Mouse (Mus musculus) G1E (cell line): ENCODE measurements around the gene Actl10. TPM values are rescaled to one million over a fixed set of nuclear protein-coding genes. Genes with fewer than 3 reads are reported as not detected.

Experiments
- ATAC-seq: 2 replicates; pipeline ENCODE4 v1.8.0; 2016; ENCODE audit warnings: mild to moderate bottlenecking; ENCODE audit not compliant: insufficient number of reproducible peaks, poor library complexity, low FRiP score, severe bottlenecking; ENCODE audit errors: extremely low read depth
- DNase-seq: peaks from one replicate; pipeline ENCODE4 v3.0.0; 2012; ENCODE audit warnings: low spot score
- H3K27me3 ChIP-seq: 2 replicates; pipeline ENCODE4 v1.6.1; 2012; ENCODE audit warnings: mild to moderate bottlenecking, low read length, inconsistent platforms; ENCODE audit not compliant: insufficient read depth
- H3K36me3 ChIP-seq: replicated peaks from 2 replicates; pipeline ENCODE3; 2012; ENCODE audit warnings: mild to moderate bottlenecking, inconsistent platforms
- H3K4me1 ChIP-seq: 2 replicates; pipeline ENCODE4 v1.6.1; 2012; ENCODE audit warnings: low read depth, low read length, inconsistent platforms, mixed read lengths; ENCODE audit not compliant: insufficient read depth
- H3K4me3 ChIP-seq: 2 replicates; pipeline ENCODE4 v1.5.1; 2012; ENCODE audit warnings: low read depth, mild to moderate bottlenecking, inconsistent platforms, low read length, moderate library complexity, mixed read lengths
- H3K9me3 ChIP-seq: replicated peaks from 2 replicates; pipeline ENCODE4 v1.6.1; 2012; ENCODE audit warnings: inconsistent platforms
- CTCF ChIP-seq: IDR thresholded peaks from 2 replicates; pipeline ENCODE4 v1.5.1; 2012; ENCODE audit warnings: low read depth, low read length, inconsistent platforms, mixed read lengths
- GATA1 ChIP-seq: IDR thresholded peaks from 2 replicates; pipeline ENCODE4 v1.6.1; 2012; ENCODE audit warnings: borderline replicate concordance, low read length, inconsistent platforms, mixed read lengths
- GATA2 ChIP-seq: IDR thresholded peaks from 2 replicates; pipeline ENCODE4 v1.6.1; 2012; ENCODE audit warnings: low read depth, low read length, inconsistent platforms, borderline replicate concordance
- POLR2AphosphoS5 ChIP-seq: IDR thresholded peaks from 2 replicates; pipeline ENCODE4 v1.6.1; 2012; ENCODE audit warnings: low read depth, low read length, inconsistent platforms; ENCODE audit not compliant: insufficient replicate concordance
- TAL1 ChIP-seq: conservative IDR thresholded peaks from 2 replicates; pipeline ENCODE4 v1.6.1; 2012; ENCODE audit warnings: low read depth, low read length, inconsistent platforms, mixed read lengths
- polyA plus RNA-seq: library from polyadenylated mRNA; stranded (reverse); fragments of >175 nt; gene quantifications from 2 replicates; pipeline ENCODE4 v1.2.3, GENCODE M21; 2012
- total RNA-seq, 2 experiments: library from RNA; stranded (forward) in 1 of 2; stranded (reverse) in 1 of 2; fragments of 200-1000 nt in 1 of 2; fragments of >200 nt in 1 of 2; fragmentation: Nextera tagmentation in 1 of 2; gene quantifications; 2 replicates each; pipeline ENCODE4 v1.2.3; 2014 to 2017

The Actl10 gene
- total and polyA plus RNA-seq, 3 experiments: 0.22 to 0.53 TPM; not detected in 1

GRCm38 (mm10) chr2:154521449-154521848 is 30.1 kb upstream of the Actl10 start:
- peaks cover 4% of the 10 kb centered on the region; the same call in 1 of the 2 replicates for H3K4me1 ChIP-seq
- H3K4me3 ChIP-seq: no peak overlapping the region
- DNase-seq (no peak), ATAC-seq (no peak)
- H3K9me3 ChIP-seq: no peaks in the 10 kb centered on the region
- TF ChIP-seq TAL1 (no peak), POLR2AphosphoS5 (no peak), GATA1 (no peak), CTCF (no peak), GATA2 (no peak)
- peaks cover 78% of the 10 kb centered on the region for H3K36me3 ChIP-seq
- H3K27me3 ChIP-seq: no peaks in the 10 kb centered on the region

GRCm38 (mm10) chr2:154522334-154522733 is 29.2 kb upstream of the Actl10 start:
- ATAC-seq (no peak), DNase-seq (no peak)
- H3K27me3 ChIP-seq: no peaks in the 10 kb centered on the region
- peaks cover 72% of the 10 kb centered on the region for H3K36me3 ChIP-seq
- no peaks in the 10 kb centered on the region for H3K9me3 ChIP-seq
- TF ChIP-seq POLR2AphosphoS5: no peak
- no peak for TF ChIP-seq CTCF
- TF ChIP-seq GATA1: no peak
- no peak for TF ChIP-seq GATA2
- TF ChIP-seq TAL1: no peak
- H3K4me1 ChIP-seq: peaks cover 4% of the 10 kb centered on the region; the same call in 1 of the 2 replicates
- H3K4me3 ChIP-seq: no peak overlapping the region

GRCm38 (mm10) chr2:154525285-154525684 is 26.3 kb upstream of the Actl10 start:
- Histone ChIP-seq H3K4me3 (no peak overlapping the region), H3K4me1 (peaks cover 5% of the 10 kb centered on the region; the same call in 1 of the 2 replicates), H3K9me3 (no peaks in the 10 kb centered on the region), H3K27me3 (no peaks in the 10 kb centered on the region), H3K36me3 (peaks cover 75% of the 10 kb centered on the region)
- no peak for DNase-seq
- TF ChIP-seq CTCF (no peak), POLR2AphosphoS5 (no peak), GATA1 (no peak), TAL1 (no peak), GATA2 (no peak)
- ATAC-seq: no peak

- Histone ChIP-seq H3K27me3 (no peaks in the 10 kb centered on the region), H3K4me3 (no peak overlapping the region), H3K9me3 (no peaks in the 10 kb centered on the region), H3K4me1 (peaks cover 6% of the 10 kb centered on the region; the same call in 1 of the 2 replicates), H3K36me3 (peaks cover 79% of the 10 kb centered on the region)
- ATAC-seq (no peak), DNase-seq (no peak)
- TF ChIP-seq TAL1 (no peak), CTCF (no peak), POLR2AphosphoS5 (no peak), GATA2 (no peak), GATA1 (no peak)
These were observed 25.0 kb upstream of the Actl10 start for GRCm38 (mm10) chr2:154526531-154526930.

- H3K9me3 ChIP-seq: no peaks in the 10 kb centered on the region
- ATAC-seq: no peak
- peaks cover 9% of the 10 kb centered on the region; the same call in 1 of the 2 replicates for H3K4me1 ChIP-seq
- H3K4me3 ChIP-seq: no peak overlapping the region
- DNase-seq: no peak
- peaks cover 85% of the 10 kb centered on the region for H3K36me3 ChIP-seq
- no peak for TF ChIP-seq POLR2AphosphoS5
- no peak for TF ChIP-seq CTCF
- no peak for TF ChIP-seq GATA1
- no peak for TF ChIP-seq GATA2
- TF ChIP-seq TAL1: no peak
- no peaks in the 10 kb centered on the region for H3K27me3 ChIP-seq
These were observed 18.7 kb upstream of the Actl10 start for GRCm38 (mm10) chr2:154532888-154533287.

- H3K9me3 ChIP-seq: no peaks in the 10 kb centered on the region
- no peak for TF ChIP-seq POLR2AphosphoS5
- peaks cover 87% of the 10 kb centered on the region for H3K36me3 ChIP-seq
- H3K4me3 ChIP-seq: no peak overlapping the region
- peaks cover 24% of the 10 kb centered on the region for H3K4me1 ChIP-seq
- H3K27me3 ChIP-seq: no peaks in the 10 kb centered on the region
- no peak for ATAC-seq
- no peak for DNase-seq
These were observed 16.8 kb upstream of the Actl10 start for GRCm38 (mm10) chr2:154534704-154535270.

GRCm38 (mm10) chr2:154538310-154538709 is 13.3 kb upstream of the Actl10 start:
- Histone ChIP-seq H3K27me3 (no peaks in the 10 kb centered on the region), H3K36me3 (peaks cover 89% of the 10 kb centered on the region), H3K4me1 (peaks cover 27% of the 10 kb centered on the region), H3K4me3 (no peak overlapping the region), H3K9me3 (no peaks in the 10 kb centered on the region)
- TF ChIP-seq CTCF (no peak), POLR2AphosphoS5 (no peak; the same call in 1 of the 2 replicates), GATA2 (no peak), GATA1 (no peak), TAL1 (no peak)
- ATAC-seq: no peak
- DNase-seq: no peak
